Mouse (Mus musculus) inflammation-experienced regulatory T-cells, adult 6 months (primary cell): ENCODE measurements around the gene Zfp760. TPM values are rescaled to one million over a fixed set of nuclear protein-coding genes. Genes with fewer than 3 reads are reported as not detected.
"Not testable (repeated sequence)": the region's sequence is repeated elsewhere in the genome, so short reads cannot be mapped to it uniquely, and the experiment has no call there.

Experiments
- ATAC-seq: one replicate; pipeline ENCODE4 v1.8.0; 2017
- polyA plus RNA-seq, 3 experiments: library from polyadenylated mRNA; unstranded; fragments of 100-300 nt; shearing (Covaris generic); gene quantifications; one replicate each; pipeline ENCODE4 v1.2.1; 2017

Gene Zfp760
- polyA plus RNA-seq: 1 to 10 TPM; 7.5 to 10.0 (median 9.6) TPM

DNA sequence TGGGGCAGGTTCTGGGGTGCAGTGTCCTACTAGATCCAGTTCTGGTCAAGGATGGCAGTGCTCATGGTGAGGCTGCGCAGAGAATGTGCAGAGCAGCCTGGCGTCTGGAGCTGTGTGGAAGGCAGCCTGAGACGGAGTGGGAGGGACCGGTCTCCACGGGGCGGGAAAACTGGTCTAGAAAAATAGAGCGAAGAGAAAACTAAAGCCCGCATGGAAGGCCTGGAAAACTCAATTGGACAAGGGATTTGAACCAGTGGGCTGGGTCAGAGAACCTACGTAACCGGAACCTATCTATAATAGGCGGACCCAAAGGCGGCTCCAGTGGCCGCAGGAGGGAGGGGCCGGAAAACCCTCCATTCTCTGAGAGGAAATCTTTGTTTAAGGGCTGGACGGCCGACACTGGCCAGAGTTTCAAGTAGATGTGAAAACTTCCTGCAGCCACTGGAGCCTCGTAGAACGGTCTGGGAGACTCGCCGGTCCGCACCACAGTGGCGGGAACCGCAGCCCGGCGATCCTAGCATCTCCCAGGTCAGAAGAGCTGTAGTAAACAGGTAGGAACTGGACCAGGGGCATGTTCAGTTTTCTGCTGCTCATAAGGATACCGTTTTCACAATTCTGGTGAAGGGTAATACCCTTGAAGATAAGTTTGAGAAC is at the start of gene Zfp760:
TSS of gene Zfp760 (plus strand) at position 399 of the 654 bp plus-strand sequence.
- peak; percentile 89 for ATAC-seq

DNA sequence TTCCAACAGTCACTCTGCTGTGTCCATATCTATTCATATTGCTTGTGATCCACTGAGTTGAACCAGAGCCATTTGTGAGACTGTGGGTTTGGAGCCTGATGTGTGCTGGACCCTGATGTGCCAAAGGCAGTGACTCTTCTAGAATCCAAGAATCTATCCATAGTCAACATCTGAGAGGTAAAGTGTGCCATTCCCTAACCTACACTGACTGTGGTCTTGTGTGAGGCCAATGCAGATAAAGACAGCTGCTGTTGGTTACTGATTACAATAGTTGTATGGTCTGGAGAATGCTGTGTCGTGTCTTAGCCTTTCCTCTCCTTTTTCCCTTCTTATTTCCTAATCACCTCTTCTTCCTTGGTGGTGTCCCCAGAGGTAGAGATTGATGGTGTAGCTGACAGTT is 28.7 kb upstream of the Zfp760 start:
- not testable (repeated sequence) for ATAC-seq

DNA sequence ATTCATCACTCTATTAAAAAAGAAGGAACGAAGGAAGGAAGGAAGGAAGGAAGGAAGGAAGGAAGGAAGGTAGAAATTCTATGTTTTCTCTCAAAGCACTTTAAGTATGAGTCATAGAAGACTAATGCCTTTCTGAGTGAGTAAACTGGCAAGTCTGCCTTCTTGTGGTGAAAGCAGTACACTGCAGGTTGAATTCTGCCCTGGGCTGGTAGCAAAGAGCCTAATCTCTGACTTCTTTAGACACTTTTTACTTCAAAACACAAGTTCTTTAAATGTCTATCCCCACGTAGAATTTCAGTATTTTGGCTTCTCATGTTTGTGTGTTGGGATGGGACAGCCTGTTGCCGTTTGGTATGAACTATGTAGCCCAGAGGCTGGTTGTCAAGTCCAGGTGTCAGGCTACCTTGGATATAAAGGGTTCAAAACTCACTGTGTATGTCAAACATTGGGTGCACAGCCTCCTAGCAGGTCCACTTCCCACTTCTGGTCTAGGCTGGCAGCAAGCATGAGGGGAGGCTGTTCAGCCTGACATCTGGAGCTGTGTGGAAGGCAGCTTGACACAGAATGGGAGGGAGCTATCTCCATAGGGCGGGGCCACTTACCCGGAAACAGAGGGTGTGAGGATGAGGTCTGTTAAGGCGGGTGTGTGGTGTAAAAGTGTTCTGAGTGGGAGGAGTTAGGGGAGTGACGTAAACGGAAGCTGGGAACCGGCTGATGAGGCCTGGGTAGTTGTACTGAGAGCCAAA is 28.1 kb upstream of the Zfp760 start:
- ATAC-seq: peak; percentile 98

DNA sequence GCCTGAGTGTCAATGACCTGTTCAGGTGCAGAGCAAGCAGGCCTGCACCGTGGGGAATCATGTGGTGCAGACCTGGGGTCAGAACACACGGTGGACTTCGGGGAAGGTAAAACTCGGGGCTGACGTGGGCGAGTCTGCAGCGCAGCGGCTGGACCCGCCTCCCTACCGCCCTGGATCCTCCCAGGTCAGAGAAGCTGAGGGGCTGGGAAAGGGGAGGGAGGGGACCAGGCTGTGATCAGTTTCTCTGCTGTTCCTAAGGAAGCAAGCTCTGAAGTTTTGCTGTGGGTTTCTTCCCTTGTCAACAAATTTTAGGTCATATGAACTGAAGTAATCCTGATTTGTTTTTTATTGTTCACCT is 27.5 kb upstream of the Zfp760 start:
- not testable (repeated sequence) for ATAC-seq

DNA sequence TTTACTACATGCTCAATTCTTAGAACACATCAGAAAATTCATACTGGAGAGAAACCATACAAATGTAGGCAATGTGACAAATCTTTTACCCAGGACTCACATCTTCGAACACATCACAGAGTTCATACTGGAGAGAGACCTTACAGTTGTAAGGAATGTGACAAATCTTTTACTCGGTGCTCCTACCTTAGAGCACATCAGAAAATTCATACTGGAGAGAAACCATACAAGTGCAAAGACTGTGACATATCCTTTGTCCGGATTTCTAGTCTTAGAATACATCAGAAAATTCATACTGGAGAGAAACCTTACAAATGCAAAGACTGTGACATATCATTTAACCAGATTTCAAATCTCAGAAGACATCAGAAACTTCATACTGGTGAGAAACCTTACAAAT is 16.0 kb upstream of the Zfp760 start, which contains the start of gene Gm10226:
TSS of gene Gm10226 (plus strand) at position 301 of the 400 bp plus-strand sequence.
- no peak for ATAC-seq

DNA sequence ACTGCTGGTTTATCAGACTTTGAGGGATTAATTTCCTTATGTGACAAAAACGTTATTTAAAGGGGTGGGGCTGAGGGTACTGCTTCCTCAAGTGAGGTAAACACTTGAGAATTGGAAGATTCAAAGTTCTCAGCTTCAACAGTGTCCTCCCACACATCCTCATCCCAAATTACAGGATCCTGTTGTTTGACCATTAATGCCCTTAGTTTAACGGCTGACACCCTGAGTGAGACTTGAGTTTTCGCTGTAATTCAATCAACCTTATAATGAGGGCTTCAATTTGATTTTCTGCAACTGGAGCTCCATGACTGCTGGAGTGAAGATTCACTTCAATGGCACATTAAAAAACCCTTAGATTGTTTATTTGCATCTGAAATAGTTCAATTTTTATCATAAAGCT is 14.2 kb upstream of the Zfp760 start:
- ATAC-seq: no peak

DNA sequence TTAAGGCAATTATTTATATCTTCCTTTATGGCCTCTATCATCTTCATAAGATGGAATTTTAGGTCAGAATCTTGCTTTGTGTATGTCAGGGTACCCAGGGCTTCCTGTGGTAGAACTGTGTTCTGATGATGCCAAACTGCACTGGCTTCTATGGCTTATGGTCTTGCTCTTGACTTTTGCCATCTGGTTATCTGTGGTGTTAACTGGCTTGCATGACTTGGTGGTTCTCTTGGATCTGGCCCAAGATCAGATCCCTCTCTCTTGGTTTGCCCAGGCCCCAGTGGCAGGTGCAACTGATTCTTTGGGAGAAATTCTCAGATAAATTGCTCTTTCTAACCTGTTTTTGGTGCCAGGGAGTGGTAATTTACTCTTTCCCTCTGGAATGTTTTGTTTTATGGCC is 11.5 kb upstream of the Zfp760 start:
- ATAC-seq: no peak

DNA sequence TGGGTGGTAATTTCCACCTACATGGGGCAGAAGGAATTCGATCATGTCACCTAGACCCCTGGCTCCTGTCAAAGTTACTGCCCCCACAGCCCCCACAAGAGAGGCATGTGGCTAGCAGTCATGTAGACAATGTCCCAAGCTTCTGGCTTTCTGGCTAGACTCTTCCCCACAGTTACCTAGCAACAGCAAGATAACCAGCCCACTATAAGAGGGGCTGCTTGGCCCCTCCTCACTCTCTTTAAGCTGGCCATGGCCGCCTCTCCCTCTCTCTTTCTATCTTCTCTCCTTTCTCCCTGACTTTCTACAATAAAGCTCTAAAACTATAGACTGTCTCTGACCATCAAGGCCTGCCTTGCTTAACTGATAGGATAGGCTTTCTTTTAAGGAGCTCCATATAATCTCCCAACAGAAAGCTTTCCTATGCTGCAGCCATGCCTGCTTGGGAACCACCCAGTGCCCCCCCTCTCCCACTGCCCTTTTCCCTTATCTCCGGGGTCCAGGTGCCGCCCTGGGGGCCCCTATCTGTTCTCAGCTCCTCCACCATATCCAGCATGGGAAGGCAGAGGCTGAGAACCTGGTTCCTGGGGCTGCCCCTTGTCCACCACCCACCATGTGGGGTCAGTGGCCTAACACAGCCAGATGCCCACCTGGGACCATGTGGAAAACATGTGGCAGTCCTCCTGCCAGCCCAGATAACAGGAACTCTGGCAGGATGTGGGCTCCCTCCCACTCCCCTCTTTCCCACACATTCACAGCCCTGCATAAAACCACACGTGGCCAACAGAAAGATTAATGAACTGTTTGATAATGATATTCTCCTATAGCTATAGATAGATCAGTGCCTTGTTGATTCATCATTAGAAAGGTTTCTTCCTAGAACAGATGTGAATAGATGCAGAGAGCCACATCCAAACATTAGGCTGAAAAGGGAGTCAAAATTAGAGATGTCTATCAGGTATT is 5.0 kb upstream of the Zfp760 start:
- ATAC-seq: no peak

DNA sequence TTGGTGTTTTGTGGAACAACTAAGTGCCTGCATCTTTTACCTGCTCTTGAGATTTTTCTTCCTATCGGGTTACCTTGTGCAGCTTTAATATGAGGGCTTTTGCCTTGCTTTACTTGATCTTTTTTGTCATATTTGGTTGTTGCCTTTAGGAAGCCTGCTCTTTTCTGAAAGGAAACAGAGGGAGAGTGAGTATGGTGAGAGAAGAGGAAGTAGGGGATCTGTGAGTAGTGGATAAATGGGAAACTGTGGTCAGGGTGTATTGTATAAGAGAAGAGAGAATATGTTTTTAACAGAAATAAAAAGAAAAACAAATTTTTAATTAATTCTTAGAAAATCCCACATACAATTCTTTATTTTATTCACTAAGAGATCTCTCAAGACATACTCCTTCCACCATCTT is 4.1 kb upstream of the Zfp760 start:
- ATAC-seq: no peak

DNA sequence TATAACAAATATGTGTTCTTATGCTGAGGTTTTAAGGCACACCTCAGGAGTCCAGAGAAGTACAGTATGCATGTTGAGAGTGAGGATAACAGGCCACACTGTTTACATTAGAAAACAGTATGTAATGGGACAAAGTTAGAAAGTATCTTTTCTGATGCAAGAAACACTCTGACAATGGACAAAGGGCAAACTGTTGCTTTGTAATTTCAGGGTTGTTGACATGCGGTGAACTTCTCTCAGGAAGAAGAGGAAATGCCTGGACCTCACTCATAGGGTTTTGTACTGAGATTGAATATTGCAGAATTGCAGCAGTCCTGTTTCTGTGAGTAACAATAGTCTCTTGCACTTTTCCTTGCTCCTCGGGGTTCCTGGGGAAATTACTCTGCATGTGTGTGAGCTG is 860 bp downstream of the Zfp760 start:
- no peak for ATAC-seq

DNA sequence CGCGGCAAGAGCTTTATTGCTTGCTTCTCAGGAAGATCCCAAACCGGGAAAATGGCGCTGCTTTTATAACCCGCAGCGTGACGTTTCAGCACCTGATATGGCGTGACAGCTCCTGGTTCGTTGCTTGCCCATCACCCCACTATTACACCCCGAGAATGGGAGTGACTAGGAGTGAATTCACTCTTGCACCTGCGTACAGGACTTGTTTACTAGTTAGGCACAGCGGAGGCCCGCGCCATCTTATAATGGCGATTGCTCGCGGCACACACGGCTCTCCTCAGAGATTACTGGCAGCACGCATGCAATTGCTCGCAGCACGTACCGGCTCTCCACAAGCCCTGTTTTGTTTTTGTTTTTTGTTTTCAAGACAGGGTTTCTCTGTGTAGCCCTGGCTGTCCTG is 23.0 kb downstream of the Zfp760 start, which contains the start of gene Zfp229:
TSS of gene Zfp229 (plus strand) at position 301 of the 400 bp plus-strand sequence.
- not testable (repeated sequence) for ATAC-seq

DNA sequence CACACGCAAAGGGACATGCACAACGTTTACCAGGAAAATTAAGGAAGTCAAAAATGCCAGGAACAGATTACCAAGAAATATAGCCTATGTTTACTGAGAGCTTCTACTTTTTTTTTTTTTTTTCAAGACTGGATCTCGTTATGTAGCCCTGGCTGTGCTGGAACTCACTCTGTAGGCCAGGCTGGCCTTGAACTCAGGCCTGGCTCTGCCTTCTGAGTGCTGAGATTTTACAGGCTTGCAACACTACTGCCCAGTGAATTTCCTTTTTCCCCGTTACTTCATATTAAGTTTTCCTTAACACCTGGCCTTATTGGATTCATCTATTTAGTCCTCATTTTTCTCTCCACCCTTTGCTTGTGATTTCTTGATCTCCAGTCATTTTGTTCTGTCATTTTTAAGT is 25.5 kb downstream of the Zfp760 start:
- ATAC-seq: no peak

DNA sequence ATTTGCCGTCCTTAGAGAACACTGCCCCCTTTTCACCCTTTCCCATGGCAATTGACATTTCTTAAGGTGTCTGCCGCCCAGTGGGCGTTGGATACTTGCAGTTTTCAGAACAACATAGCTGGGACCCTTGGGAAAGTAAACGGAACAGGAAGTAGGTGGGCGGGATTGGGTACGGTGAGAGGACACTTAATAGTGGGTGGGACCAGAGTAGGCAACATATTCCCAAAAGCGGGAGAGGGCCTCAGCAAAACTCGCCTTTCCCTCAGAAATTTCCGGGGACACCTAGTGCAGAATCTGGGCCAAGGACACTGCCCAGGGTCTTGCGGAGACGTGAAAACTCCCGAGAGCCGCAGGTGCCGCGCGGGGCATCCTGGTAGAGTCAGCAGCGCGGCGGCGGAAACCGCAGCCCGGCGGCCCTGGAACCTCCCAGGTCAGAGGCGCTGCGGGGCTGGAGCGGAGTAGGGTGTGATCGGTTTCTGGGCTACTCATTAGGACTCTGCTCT is 26.0 kb downstream of the Zfp760 start:
- ATAC-seq: peak; percentile 87

DNA sequence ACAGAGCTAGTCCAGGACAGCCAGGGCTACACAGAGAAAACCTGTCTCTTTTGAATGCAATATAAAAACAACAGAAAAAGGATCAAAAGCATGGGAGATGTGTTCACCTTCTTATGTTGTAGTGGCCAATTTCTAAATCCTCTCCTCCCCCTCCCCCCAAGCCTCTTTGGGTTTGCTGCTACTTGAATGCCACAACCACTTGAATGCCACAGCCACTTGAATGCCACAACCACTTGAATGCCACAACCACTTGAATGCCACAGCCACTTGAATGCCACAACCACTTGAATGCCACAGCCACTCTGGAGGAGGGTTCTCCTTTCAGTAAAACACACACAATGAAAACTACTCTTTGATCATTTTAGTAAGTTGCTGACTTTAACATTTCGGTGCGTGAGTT is 45.2 kb downstream of the Zfp760 start:
- no peak for ATAC-seq

DNA sequence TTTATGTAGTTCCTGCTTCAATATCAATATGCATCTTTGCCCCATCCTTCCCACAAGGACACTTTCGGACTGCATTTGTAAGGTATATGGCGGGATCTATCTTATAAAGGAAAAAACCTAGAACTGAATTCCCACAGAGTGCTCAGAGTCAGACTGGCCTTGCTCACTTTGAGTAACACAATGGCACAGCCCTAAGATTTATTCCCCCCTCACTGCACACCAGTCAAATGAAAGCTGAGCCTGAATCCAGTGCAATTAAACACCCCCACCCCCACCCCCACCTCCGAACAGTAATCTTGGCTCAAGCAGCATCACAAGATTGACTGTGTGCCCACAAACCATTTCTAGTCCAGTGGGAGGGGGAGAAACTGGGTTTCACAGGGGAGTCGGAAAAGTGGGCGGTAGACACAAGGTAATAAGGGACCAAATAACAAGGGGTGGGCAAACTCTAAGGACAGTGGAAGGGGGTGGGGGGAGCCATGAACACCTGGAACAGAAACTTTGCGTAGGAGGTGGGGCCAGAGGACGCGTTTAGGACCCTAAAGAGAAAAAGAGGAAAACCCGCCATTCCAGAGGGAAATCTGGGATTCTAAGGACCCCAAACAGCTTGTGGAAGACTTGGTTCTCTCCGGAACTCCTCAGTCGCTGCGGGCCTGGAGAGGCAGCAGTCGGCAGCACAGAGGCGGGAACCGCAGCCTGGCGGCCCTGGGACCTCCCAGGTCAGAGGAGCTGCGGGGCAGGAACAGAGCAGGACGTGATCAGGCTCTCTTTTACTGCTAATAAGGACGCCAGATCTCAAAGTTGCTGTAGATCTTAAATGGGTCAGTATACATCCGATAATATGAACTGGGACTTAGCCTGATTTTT is 46.0 kb downstream of the Zfp760 start:
- no peak for ATAC-seq

DNA sequence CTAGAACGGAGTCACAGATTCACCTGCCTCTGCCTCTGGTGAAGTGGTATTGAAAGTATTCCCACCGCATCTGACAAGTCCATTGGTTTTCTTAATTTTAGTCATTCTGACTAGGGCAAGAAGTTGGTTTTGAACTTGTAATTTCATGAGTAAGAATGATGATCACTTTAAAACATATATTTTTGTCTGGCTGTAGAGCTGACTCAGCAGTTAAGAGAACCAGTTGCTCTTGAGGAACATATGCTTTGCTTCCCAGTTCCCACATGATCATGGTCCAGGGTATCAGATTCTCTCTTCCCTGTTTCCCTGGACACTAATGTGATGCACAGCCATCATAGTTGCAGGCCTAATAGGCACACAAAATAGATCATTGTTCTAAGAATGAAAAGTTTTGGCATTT is 62.8 kb downstream of the Zfp760 start:
- ATAC-seq: no peak

Other genes with a start within 250 kb of the Zfp760 start
- gene Zfp53, start 218.7 kb upstream of the Zfp760 start, polyA plus RNA-seq: 10 to 100 TPM; 32.9 to 41.1 (median 34.1) TPM
- gene Zfp52, start 172.2 kb upstream of the Zfp760 start, polyA plus RNA-seq: 10 to 100 TPM; 16.1 to 26.4 (median 19.2) TPM
- 1 to 10 TPM; 2.7 to 8.8 (median 4.9) TPM for gene Zfp948, start 140.7 kb upstream of the Zfp760 start, polyA plus RNA-seq
- 10 to 100 TPM; 11.0 to 20.7 (median 14.3) TPM for gene Zfp983, start 57.1 kb upstream of the Zfp760 start, polyA plus RNA-seq
- gene Gm10226, start 15.9 kb upstream of the Zfp760 start, polyA plus RNA-seq: 10 to 100 TPM; 16.0 to 19.8 (median 16.1) TPM
- under 1 TPM; 0.12 to 0.86 (median 0.44) TPM for gene Zfp229, start 23.1 kb downstream of the Zfp760 start, polyA plus RNA-seq
- under 1 TPM; 0.17 to 0.84 (median 0.70) TPM for gene Zfp820, start 138.0 kb downstream of the Zfp760 start, polyA plus RNA-seq
- 10 to 100 TPM; 13.8 to 19.5 (median 16.8) TPM for gene Zfp995, start 202.2 kb downstream of the Zfp760 start, polyA plus RNA-seq